Mouse (Mus musculus) hindbrain, embryonic 15.5 days (tissue): Measurements from ENCODE around the gene Vps37c. TPM values are rescaled to one million over a fixed set of nuclear protein-coding genes. Genes with fewer than 3 reads are reported as not detected.

Experiments
- ATAC-seq: fragments of 200-750 bp; cut with Nextera tagmentation; 2 replicates; pipeline ENCODE4 v1.8.0; 2017; ENCODE audit warnings: low read depth, moderate number of reproducible peaks, moderate TSS enrichment; ENCODE audit not compliant: low FRiP score
- H3K27ac ChIP-seq: fragments of 300-500 bp; sonication (generic); replicated peaks from 2 replicates; pipeline ENCODE4 v1.5.1; 2015; ENCODE audit warnings: mild to moderate bottlenecking, inconsistent platforms
- H3K27me3 ChIP-seq: fragments of 300-500 bp; sonication (generic); 2 replicates; pipeline ENCODE4 v1.6.1; 2015; ENCODE audit warnings: control low read depth, inconsistent platforms
- H3K36me3 ChIP-seq: fragments of 300-500 bp; sonication (generic); 2 replicates; pipeline ENCODE4 v1.6.1; 2015; ENCODE audit warnings: control low read depth, inconsistent platforms
- H3K4me1 ChIP-seq: fragments of 300-500 bp; sonication (generic); replicated peaks from 2 replicates; pipeline ENCODE4 v1.6.1; 2015; ENCODE audit warnings: control low read depth, inconsistent platforms
- H3K4me2 ChIP-seq: fragments of 300-500 bp; sonication (generic); 2 replicates; pipeline ENCODE4 v1.6.1; 2015; ENCODE audit warnings: moderate library complexity, mild to moderate bottlenecking, inconsistent platforms
- H3K4me3 ChIP-seq: fragments of 300-500 bp; sonication (generic); 2 replicates; pipeline ENCODE4 v1.5.1; 2015; ENCODE audit warnings: mild to moderate bottlenecking, inconsistent platforms
- H3K9ac ChIP-seq: fragments of 300-500 bp; sonication (generic); 2 replicates; pipeline ENCODE4 v1.6.1; 2015; ENCODE audit warnings: inconsistent platforms
- H3K9me3 ChIP-seq: fragments of 300-500 bp; sonication (generic); 2 replicates; pipeline ENCODE4 v1.6.1; 2016; ENCODE audit warnings: control low read depth, inconsistent platforms
- WGBS: fragments of 180-500 bp; shearing (Covaris S2); methylation state at CpG from one replicate; pipeline ENCODE4 v1.1.7; 2015; 5-methylcytosine and 5-hydroxymethylcytosine counted together
- polyA plus RNA-seq: library from polyadenylated mRNA; unstranded; fragments of >200 nt; fragmentation: Nextera tagmentation; extraction: Ambion mirVana; gene quantifications from 2 replicates; pipeline ENCODE4 v1.2.1, GENCODE M21; 2015

Gene Vps37c
- polyA plus RNA-seq, 1 experiment from 2014 or later = 31.8 TPM

DNA sequence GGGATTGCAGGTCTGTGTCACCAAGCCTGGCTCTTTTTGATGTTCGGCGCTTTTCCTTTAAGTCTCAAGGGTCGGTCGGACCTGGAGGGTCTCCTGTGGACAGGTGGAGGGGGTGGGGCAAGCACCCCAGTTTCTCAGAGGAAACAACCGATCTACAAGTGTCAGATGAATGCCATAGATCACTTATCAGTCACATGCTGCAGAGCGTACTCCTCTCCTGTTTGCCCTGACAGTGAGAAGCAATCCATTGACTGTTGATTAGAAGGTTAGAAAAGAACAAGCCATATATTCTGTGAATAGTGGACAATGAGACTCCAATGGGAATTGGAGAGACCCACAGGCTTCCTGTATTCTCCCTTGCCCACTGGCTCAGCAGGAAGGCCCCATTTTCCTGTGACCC, 61.6 kb downstream of the Vps37c start:
- Histone ChIP-seq H3K27ac (no peak overlapping the region), H3K4me3 (no peak overlapping the region), H3K27me3 (no peaks in the 10 kb centered on the region), H3K36me3 (no peaks in the 10 kb centered on the region), H3K9ac (no peak overlapping the region), H3K9me3 (no peaks in the 10 kb centered on the region), H3K4me2 (no peak overlapping the region), H3K4me1 (no peaks in the 10 kb centered on the region)
- 86% methylated on average over 6 of the region's 6 CpGs for WGBS
- ATAC-seq = no peak

DNA sequence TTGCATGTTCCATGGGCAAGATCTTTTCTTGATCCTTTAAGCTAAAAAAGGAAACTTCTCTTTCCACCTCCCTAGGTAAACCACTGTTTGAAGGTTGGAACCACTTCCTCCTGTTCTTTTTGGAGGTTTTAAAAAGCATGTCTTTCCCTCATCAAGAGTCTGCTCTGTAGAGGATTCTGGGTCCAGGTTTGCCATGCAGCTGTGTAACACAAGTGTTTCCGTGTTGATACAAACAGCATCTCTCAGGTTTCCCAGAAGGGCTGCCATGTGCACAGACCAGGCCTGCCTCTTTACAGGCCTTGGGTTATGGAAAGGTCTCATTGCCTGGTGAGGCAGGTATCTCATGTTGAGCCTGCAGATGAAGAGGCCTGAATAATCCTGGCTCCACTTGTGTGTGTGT, 63.1 kb downstream of the Vps37c start:
- Histone ChIP-seq H3K4me2 (no peak overlapping the region), H3K27ac (no peak overlapping the region), H3K4me3 (no peak overlapping the region), H3K9me3 (no peaks in the 10 kb centered on the region), H3K4me1 (no peaks in the 10 kb centered on the region), H3K27me3 (no peaks in the 10 kb centered on the region), H3K36me3 (no peaks in the 10 kb centered on the region), H3K9ac (no peak overlapping the region)
- WGBS = 93% methylated on average over 1 of the region's 1 CpGs
- ATAC-seq = no peak

DNA sequence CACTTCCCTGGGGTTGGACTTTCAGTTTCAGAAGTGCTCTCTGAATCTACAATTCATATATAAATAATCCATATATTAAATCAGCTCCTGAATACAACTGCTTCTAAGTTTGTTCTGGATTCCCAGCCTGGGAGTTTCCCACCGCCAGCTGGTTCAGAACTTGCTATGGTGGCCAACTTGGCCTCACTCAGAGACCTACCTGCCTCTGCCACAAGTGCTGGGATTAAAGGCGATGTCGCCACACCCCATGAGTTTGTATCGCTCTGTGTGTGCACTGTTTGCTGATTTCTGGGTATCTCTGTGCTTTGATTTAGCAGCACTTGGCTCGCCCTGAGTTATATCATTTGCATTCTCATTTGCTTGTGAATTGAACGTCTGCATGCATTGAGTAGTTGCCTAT, 63.6 kb downstream of the Vps37c start:
- H3K36me3 ChIP-seq = no peaks in the 10 kb centered on the region
- H3K4me3 ChIP-seq = no peak overlapping the region
- H3K9ac ChIP-seq = no peak overlapping the region
- H3K9me3 ChIP-seq = no peaks in the 10 kb centered on the region
- ATAC-seq = no peak
- no peaks in the 10 kb centered on the region for H3K4me1 ChIP-seq
- no peak overlapping the region for H3K4me2 ChIP-seq
- 88% methylated on average over 6 of the region's 6 CpGs for WGBS
- no peaks in the 10 kb centered on the region for H3K27me3 ChIP-seq
- H3K27ac ChIP-seq = no peak overlapping the region

DNA sequence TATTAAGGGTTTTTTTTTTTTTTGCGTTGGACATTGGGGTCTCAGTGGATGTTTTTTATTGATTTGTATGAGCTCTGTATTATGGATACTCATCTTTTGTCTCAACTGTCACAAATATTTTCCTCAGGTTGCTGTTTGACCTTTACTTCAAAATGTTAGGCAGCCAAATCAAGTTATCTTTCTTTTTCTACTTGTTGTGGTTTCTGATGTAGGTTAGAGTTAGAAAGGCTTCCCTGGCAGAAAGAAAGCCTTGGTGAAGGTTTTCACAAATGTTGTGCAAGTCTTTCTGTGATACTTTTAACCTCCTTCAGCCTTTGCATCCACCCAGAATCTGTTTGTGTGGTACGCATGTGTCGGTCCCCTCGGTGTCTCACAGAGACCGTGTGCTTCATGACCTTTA, 64.1 kb downstream of the Vps37c start:
- Histone ChIP-seq H3K9ac (no peak overlapping the region), H3K27ac (no peak overlapping the region), H3K4me1 (no peaks in the 10 kb centered on the region), H3K27me3 (no peaks in the 10 kb centered on the region), H3K36me3 (no peaks in the 10 kb centered on the region), H3K4me3 (no peak overlapping the region), H3K9me3 (no peaks in the 10 kb centered on the region), H3K4me2 (no peak overlapping the region)
- 96% methylated on average over 5 of the region's 5 CpGs for WGBS
- no peak for ATAC-seq

DNA sequence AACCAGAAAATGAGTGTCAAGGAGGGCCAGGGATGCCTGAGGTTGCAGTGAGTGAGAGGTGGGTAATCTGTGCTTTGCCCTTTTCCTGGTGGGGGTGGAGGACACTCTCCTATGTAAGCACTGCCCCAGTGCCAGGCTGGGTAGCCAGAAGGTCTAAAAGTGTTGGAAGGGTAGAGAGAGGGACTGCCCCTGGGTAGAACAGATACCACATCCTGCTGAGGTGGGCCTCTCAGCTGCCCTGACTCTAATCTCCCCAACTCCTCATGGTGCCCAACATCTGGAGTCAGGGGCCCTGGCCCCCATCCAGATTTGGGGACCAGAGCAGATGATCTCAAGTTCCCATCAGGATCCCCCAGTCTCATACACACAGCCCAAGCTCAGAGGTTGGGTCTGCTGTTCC, 68.6 kb downstream of the Vps37c start:
- H3K4me3 ChIP-seq = no peak overlapping the region
- no peak overlapping the region for H3K9ac ChIP-seq
- no peaks in the 10 kb centered on the region for H3K36me3 ChIP-seq
- no peak overlapping the region for H3K4me2 ChIP-seq
- no peaks in the 10 kb centered on the region for H3K27me3 ChIP-seq
- peaks cover 9% of the 10 kb centered on the region; the same call in 1 of the 2 replicates for H3K4me1 ChIP-seq
- no peak for ATAC-seq
- H3K9me3 ChIP-seq = no peaks in the 10 kb centered on the region
- H3K27ac ChIP-seq = no peak overlapping the region

DNA sequence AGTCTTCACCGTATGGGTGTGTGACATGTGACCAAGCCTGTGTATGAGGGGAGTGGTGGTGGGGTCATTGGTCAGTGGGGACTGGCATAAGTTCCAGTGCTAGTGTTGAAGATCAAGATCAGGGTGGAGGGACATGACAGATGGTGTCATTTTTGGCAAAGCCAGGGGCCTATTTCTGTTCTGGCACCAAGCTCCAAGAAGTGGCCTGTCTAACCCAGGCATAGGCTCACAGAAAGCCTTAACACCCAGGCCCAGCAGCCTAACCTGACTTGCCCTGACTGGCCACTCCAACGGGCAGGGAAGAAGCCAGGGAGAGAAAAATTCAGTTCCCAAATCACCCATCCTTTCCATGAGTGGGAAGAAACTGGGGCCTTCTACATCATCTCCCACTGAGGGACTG, 69.0 kb downstream of the Vps37c start:
- no peak for ATAC-seq
- Histone ChIP-seq H3K27ac (no peak overlapping the region), H3K4me3 (no peak overlapping the region), H3K27me3 (no peaks in the 10 kb centered on the region), H3K4me2 (no peak overlapping the region), H3K4me1 (peaks cover 9% of the 10 kb centered on the region; the same call in 1 of the 2 replicates), H3K9ac (no peak overlapping the region), H3K36me3 (no peaks in the 10 kb centered on the region), H3K9me3 (no peaks in the 10 kb centered on the region)
- WGBS = 98% methylated on average over 2 of the region's 2 CpGs

DNA sequence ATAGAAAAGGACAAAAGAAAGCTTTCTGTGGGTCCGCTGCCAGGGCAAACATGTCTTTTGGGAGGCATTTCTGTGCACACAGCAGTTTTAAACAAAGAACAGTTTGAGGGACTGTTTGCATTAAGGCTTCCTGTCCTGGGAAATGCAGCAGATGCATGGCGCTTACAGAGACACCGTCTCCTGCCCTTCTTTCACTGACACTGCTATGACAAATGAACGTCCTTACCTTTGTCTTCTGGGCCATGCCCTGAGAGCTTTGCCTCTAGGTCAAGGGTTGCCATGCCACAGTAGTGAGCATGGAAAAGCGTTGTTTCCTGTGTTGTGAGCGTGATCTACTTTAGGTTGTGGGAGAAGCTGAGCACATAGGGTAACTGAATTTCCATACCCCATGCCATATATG, 70.2 kb downstream of the Vps37c start:
- H3K9me3 ChIP-seq = no peaks in the 10 kb centered on the region
- no peaks in the 10 kb centered on the region for H3K27me3 ChIP-seq
- peaks cover 9% of the 10 kb centered on the region; the same call in 1 of the 2 replicates for H3K4me1 ChIP-seq
- no peak for ATAC-seq
- no peak overlapping the region for H3K27ac ChIP-seq
- H3K4me3 ChIP-seq = no peak overlapping the region
- no peaks in the 10 kb centered on the region for H3K36me3 ChIP-seq
- 34% methylated on average over 6 of the region's 6 CpGs for WGBS
- no peak overlapping the region for H3K9ac ChIP-seq
- no peak overlapping the region for H3K4me2 ChIP-seq

DNA sequence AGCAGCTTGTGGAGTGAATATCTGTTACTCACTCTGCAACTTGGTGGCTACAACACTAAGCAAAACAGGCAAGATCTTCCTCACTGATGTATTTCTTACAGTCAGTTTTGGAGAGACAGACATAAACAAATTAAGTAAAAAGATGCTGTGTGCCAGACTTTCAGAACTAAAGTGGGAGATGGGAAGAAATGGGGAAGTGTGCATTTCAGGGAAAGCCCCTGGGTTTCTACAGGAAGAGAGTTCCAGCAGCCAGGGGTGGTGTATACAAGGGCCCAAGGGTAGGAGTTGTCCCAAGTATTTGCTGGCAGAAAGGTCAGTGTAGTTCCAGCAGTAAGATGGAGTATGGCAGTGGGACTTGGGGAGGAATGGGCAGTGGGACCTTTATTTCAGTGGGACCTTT, 71.0 kb downstream of the Vps37c start:
- no peaks in the 10 kb centered on the region for H3K27me3 ChIP-seq
- H3K4me3 ChIP-seq = no peak overlapping the region
- ATAC-seq = no peak
- H3K4me2 ChIP-seq = no peak overlapping the region
- H3K9me3 ChIP-seq = no peaks in the 10 kb centered on the region
- no peak overlapping the region for H3K9ac ChIP-seq
- no peaks in the 10 kb centered on the region for H3K36me3 ChIP-seq
- H3K27ac ChIP-seq = no peak overlapping the region
- H3K4me1 ChIP-seq = peaks cover 9% of the 10 kb centered on the region; the same call in 1 of the 2 replicates

DNA sequence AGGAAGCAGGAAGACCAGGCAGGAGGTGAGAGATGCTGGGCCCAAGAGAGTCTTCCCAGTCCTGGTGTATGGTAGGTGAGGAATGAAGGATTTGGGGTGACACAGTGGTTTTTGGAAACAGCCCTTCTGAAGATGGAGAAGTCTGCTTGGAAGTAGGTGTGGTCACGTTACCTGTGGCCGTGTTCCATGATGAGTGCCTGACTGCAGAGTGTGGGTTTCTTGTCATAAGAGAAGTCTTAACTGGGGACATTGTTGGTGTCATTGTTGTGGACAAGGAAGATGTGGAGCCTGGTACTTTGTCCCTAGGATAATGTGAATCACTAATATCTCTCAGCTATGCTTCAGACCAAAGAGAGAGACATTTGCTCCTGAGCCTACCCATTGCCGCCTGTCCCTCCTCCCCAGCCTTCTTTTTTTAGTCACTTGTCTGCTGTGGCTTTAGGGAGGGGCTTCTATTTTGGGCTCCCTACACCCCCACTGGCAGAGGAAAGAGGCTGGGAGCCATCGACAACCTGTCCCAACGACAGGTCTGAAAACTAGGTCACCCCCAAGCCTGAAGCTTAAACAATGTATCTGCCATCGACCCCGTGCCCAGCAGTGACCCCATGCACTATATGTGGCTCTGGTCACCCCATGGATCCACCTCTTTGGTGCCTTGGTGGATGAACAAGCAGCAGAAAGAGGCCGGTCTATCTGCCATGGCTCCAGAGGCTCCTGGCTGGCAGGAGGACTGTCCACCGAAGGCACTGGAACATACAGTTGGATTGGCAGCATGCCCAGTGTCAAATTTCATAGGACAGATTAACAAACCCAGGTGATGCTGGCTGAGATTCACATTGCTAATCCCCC, 71.7 kb downstream of the Vps37c start:
- Histone ChIP-seq H3K36me3 (no peaks in the 10 kb centered on the region), H3K9ac (no peak overlapping the region), H3K4me3 (no peak overlapping the region), H3K27me3 (no peaks in the 10 kb centered on the region), H3K4me2 (no peak overlapping the region), H3K4me1 (peaks cover 9% of the 10 kb centered on the region; the same call in 1 of the 2 replicates), H3K27ac (no peak overlapping the region), H3K9me3 (no peaks in the 10 kb centered on the region)
- ATAC-seq = no peak
- 84% methylated on average over 9 of the region's 9 CpGs for WGBS

DNA sequence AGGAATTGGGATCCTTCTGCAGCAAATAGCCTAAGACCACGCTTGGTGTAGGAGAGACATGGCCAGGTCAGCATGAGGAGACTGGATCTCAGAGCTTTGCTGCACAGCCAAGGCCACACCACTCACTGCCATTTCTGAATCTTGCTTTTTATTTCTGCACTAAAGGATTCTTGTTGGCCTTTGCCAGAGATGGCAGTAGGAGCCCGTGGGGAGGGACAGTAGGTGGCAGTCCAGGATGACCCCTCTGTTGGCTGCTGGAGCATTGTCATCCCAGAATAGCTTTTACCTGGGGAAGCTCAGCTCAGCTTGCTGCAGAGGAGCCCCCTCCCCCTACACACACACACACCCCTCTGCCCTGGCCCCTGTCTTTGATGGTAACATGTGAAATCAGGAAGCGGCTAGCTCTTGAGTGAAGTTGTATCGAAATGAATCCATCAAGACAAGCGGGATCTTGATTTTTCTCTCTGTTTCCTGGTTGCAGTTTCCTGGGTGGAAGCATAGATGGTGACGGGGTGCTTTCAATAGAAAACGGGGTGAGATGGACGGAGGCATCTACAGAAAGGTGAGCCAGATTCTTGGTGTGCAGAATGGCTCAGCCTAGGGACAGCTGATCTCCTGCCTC, 73.4 kb downstream of the Vps37c start:
- no peaks in the 10 kb centered on the region for H3K27me3 ChIP-seq
- H3K4me3 ChIP-seq = no peak overlapping the region
- peaks cover 9% of the 10 kb centered on the region; the same call in 1 of the 2 replicates for H3K4me1 ChIP-seq
- H3K27ac ChIP-seq = no peak overlapping the region
- no peak overlapping the region for H3K4me2 ChIP-seq
- H3K9me3 ChIP-seq = no peaks in the 10 kb centered on the region
- WGBS = 90% methylated on average over 8 of the region's 8 CpGs
- no peak overlapping the region for H3K9ac ChIP-seq
- ATAC-seq = no peak
- H3K36me3 ChIP-seq = no peaks in the 10 kb centered on the region

DNA sequence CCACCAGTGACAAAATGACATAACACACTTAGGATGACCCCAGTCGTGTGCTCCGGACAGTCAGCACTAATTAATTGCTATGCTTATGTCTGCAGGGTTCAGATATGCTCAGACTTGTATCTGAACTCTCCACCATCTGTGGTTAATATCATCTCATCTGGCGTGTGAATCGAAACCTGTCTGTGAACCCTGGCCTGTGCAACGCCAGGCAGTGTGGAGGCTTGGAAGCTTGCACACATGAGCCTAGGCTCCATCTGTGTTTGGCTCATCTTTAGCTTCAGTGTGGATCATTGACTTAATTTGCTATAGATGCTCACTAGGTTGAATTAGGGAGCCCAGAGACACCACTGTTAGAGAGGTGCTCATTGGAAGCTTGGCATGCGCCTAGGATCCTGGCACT, 73.9 kb downstream of the Vps37c start:
- Histone ChIP-seq H3K9ac (no peak overlapping the region), H3K9me3 (no peaks in the 10 kb centered on the region), H3K4me2 (no peak overlapping the region), H3K36me3 (no peaks in the 10 kb centered on the region), H3K27me3 (no peaks in the 10 kb centered on the region), H3K4me3 (no peak overlapping the region), H3K27ac (no peak overlapping the region), H3K4me1 (peaks cover 10% of the 10 kb centered on the region)
- no peak for ATAC-seq
- WGBS = 86% methylated on average over 6 of the region's 6 CpGs

DNA sequence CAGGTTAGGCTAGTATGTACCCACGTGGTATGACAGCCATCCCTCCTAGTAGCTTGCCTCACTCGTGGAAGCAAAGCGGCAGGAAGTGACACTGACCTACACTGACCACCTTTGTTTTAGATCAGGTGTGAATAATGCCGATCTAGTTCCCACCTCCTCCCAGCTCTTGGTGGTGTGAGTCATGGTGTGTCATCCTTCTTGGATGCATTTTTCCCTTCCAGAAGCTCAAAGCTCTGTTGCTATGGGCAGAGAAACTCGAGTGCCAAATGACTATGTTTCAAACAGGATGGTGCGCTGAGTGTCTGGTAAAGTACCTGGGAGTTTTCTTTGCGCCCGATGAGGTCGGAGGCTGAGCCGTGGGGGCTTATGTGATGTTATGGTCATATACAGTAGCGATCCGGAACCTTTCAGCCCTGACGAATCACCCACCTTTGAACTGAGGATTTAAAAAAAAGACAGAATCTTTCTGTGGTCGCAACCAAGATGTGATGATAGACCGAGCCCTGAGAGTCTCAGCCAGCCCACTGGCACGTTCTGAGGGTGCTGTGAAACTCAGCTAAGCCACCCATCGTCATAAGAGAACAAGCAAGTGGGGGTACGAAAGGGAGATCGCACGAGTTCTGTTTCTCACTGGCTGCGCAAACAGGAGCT, 75.0 kb downstream of the Vps37c start:
- no peak overlapping the region for H3K4me3 ChIP-seq
- peaks cover 12% of the 10 kb centered on the region for H3K4me1 ChIP-seq
- WGBS = 87% methylated on average over 21 of the region's 21 CpGs

More for the DNA sequence above, 75.0 kb downstream of the Vps37c start:
- Histone ChIP-seq H3K36me3 (no peaks in the 10 kb centered on the region), H3K9ac (no peak overlapping the region), H3K27me3 (no peaks in the 10 kb centered on the region), H3K4me2 (no peak overlapping the region), H3K9me3 (no peaks in the 10 kb centered on the region), H3K27ac (no peak overlapping the region)
- no peak for ATAC-seq
